Mouse (Mus musculus): ENCODE measurements around the gene Rexo5. TPM values are rescaled to one million over a fixed set of nuclear protein-coding genes. Genes with fewer than 3 reads are reported as not detected.
A peak's percentile ranks its signal among the peaks of the same experiment; 100 is the strongest.

The Rexo5 gene
- 15.8 and 17.2 TPM in 2 replicates for polyA plus RNA-seq (2015; fragmentation: Nextera tagmentation; extraction: Ambion mirVana)

DNA sequence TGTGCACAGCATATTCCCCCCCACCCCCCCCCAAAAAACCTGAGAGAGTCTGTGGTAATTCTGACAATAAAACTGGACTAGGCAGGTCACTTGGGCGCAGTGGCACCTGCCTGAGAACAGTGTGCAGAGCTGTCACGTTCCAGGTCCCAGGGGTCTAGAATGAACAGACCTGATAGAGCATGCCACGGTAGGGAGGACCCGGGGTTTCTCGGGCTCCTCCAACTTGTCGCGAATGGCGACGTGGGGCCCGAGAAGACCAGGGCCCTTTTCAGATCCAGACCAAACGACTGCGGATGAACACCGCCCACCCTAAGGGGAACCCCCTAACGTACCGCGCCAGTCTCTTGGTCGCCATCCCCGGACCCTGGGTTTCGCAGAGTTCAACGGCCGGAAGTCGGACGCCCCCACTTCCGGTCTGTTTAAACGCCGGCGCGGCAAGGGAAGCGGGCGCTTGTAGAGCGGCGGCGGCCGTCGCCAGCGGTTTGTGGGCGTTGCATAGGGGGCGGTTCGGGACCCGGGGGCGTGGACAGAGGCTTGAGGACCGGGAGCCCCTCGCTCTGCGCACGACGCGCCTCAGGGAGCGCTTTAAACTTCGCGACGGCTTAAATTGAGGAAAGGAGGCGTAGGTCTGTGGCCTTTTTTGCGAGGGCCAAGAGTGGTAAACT is at the start of gene Rexo5, which contains the start of gene Eri2:
Gene Rexo5, plus strand, starts transcription at position 421 of the 665 bp plus-strand sequence.
Gene Eri2, minus strand, starts transcription at position 473 of the 665 bp plus-strand sequence.
- Histone ChIP-seq H3K4me2 (ENCODE audit: low read depth, low read length) (peak within 1 kb of the TSS; percentile 72), H3K4me3 (ENCODE audit: low read length) (peak within 1 kb of the TSS; percentile 77), H3K36me3 (ENCODE audit: control insufficient read depth, insufficient read depth, low read length) (no peaks in the 10 kb centered on the region), H3K27ac (ENCODE audit: low read length) (peak within 1 kb of the TSS; percentile 80), H3K4me1 (ENCODE audit: control insufficient read depth, insufficient read depth, low read length) (peaks cover 3% of the 10 kb centered on the region), H3K27me3 (replicated peaks; ENCODE audit: control insufficient read depth, insufficient read depth, low read length) (no peaks in the 10 kb centered on the region), H3K9me3 (ENCODE audit: control insufficient read depth, low read length) (no peaks in the 10 kb centered on the region), H3K9ac (ENCODE audit: low read depth, low read length) (peak within 1 kb of the TSS; percentile 84)
- WGBS, result under 1% methylated on average over 53 of the region's 53 CpGs
- ATAC-seq, result peak; percentile 100

DNA sequence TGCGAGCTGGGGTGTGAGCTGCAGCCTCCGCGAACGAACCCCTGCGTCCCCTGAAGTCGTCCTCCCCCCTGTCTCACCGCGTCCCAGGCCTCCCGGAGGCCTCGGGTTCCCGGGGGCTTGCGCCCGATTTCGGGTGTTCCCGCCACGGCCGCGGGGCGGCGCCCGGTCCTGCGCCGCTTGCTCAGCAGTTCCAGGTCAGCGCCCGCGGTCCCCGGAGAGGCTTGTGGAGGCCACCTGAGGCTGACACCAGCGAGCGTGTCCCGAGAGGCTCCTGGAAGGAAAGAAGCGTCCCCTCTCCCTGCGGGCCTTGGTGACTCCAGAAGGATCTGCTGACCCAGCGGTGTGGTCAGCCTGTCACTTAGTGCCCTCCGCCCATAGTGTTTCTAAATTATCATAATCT is 49.5 kb upstream of the Rexo5 start:
- Histone ChIP-seq H3K4me3 (ENCODE audit: low read length) (peak overlapping the region; percentile 20), H3K27ac (ENCODE audit: low read length) (no peak overlapping the region), H3K27me3 (replicated peaks; ENCODE audit: control insufficient read depth, insufficient read depth, low read length) (no peaks in the 10 kb centered on the region), H3K4me2 (ENCODE audit: low read depth, low read length) (peak overlapping the region; percentile 32), H3K36me3 (ENCODE audit: control insufficient read depth, insufficient read depth, low read length) (no peaks in the 10 kb centered on the region), H3K4me1 (ENCODE audit: control insufficient read depth, insufficient read depth, low read length) (peaks cover 5% of the 10 kb centered on the region; the same call in 1 of the 2 replicates), H3K9ac (ENCODE audit: low read depth, low read length) (peak overlapping the region; percentile 35; the same call in 1 of the 2 replicates), H3K9me3 (ENCODE audit: control insufficient read depth, low read length) (no peaks in the 10 kb centered on the region)
- peak; percentile 64 for ATAC-seq
- 9% methylated on average over 34 of the region's 34 CpGs for WGBS

DNA sequence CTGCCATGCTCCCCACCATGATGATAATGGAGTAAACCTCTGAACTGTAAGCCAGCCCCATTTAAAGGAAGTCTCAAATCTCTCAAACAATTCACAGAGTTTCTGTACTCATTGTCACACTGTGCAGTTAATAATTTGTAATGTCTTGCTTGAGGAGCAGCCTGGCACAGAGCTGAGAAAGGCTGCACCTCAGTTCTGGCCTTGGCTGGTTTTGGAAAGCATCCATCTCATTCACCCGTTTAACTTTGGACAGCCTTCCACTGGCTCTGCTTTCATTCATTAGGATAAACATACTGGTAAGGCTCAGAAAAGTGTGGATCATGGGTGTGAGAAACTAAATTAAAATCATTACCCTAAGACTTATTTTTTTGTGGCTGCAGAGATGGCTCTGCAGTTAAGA is 47.9 kb upstream of the Rexo5 start:
- 66% methylated on average over 1 of the region's 1 CpGs for WGBS
- Histone ChIP-seq H3K4me1 (ENCODE audit: control insufficient read depth, insufficient read depth, low read length) (peaks cover 5% of the 10 kb centered on the region; the same call in 1 of the 2 replicates), H3K27ac (ENCODE audit: low read length) (no peak overlapping the region)

DNA sequence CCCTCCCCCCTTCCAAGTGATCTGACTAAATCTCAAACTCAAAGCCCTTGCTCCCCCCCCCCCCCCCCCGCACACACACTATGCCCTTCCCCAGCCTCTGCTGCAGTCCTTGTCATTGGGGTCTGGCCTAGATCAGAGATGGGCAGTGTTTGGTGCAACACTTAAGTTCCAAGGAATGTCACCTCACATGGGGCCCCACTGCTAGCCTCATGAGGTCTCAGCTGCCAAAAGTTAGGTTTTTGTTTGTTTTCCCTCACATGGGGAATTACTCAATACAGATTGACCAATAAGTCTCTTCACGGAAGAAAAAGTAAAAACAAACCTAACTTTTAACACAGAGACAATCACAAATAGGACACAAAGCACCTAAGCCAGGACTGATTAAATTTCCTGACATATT is 45.0 kb upstream of the Rexo5 start:
- no peak for ATAC-seq

More for the DNA sequence above, 47.9 kb upstream of the Rexo5 start:
- no peak for ATAC-seq
- no peak overlapping the region for H3K9ac ChIP-seq (ENCODE audit: low read depth, low read length)
- no peaks in the 10 kb centered on the region for H3K9me3 ChIP-seq (ENCODE audit: control insufficient read depth, low read length)
- H3K4me2 ChIP-seq (ENCODE audit: low read depth, low read length), result no peak overlapping the region
- H3K4me3 ChIP-seq (ENCODE audit: low read length), result no peak overlapping the region
- H3K27me3 ChIP-seq (replicated peaks; ENCODE audit: control insufficient read depth, insufficient read depth, low read length), result no peaks in the 10 kb centered on the region
- no peaks in the 10 kb centered on the region for H3K36me3 ChIP-seq (ENCODE audit: control insufficient read depth, insufficient read depth, low read length)

DNA sequence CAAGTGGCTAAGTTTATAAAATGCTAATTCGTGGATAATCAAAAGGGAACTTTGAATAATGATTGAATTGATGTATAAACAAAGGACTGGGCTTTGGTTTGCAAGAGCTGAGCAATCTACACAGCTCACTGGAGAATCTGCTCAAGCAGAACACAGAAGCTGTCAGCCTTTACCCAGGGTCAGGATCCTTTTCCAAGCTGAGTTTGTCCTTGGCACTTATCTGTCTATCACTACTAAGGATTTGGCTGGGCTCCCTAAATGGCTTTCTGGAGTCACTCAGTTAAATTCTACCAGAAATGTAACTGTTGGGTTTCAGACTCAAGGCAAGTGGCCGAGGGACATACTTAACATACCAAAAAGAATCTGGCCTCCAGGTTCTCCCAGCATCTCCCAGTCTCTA is 43.9 kb upstream of the Rexo5 start:
- Histone ChIP-seq H3K9ac (ENCODE audit: low read depth, low read length) (no peak overlapping the region), H3K27me3 (replicated peaks; ENCODE audit: control insufficient read depth, insufficient read depth, low read length) (no peaks in the 10 kb centered on the region), H3K27ac (ENCODE audit: low read length) (no peak overlapping the region), H3K9me3 (ENCODE audit: control insufficient read depth, low read length) (no peaks in the 10 kb centered on the region), H3K4me1 (ENCODE audit: control insufficient read depth, insufficient read depth, low read length) (no peaks in the 10 kb centered on the region), H3K4me2 (ENCODE audit: low read depth, low read length) (no peak overlapping the region), H3K4me3 (ENCODE audit: low read length) (no peak overlapping the region), H3K36me3 (ENCODE audit: control insufficient read depth, insufficient read depth, low read length) (no peaks in the 10 kb centered on the region)
- 61% methylated on average over 2 of the region's 2 CpGs for WGBS
- ATAC-seq, result no peak

More for the DNA sequence above, 45.0 kb upstream of the Rexo5 start:
- Histone ChIP-seq H3K27ac (ENCODE audit: low read length) (no peak overlapping the region), H3K4me1 (ENCODE audit: control insufficient read depth, insufficient read depth, low read length) (peaks cover 5% of the 10 kb centered on the region; the same call in 1 of the 2 replicates), H3K36me3 (ENCODE audit: control insufficient read depth, insufficient read depth, low read length) (no peaks in the 10 kb centered on the region), H3K4me2 (ENCODE audit: low read depth, low read length) (no peak overlapping the region), H3K4me3 (ENCODE audit: low read length) (no peak overlapping the region), H3K27me3 (replicated peaks; ENCODE audit: control insufficient read depth, insufficient read depth, low read length) (no peaks in the 10 kb centered on the region), H3K9me3 (ENCODE audit: control insufficient read depth, low read length) (no peaks in the 10 kb centered on the region), H3K9ac (ENCODE audit: low read depth, low read length) (no peak overlapping the region)
- 61% methylated on average over 1 of the region's 2 CpGs for WGBS

DNA sequence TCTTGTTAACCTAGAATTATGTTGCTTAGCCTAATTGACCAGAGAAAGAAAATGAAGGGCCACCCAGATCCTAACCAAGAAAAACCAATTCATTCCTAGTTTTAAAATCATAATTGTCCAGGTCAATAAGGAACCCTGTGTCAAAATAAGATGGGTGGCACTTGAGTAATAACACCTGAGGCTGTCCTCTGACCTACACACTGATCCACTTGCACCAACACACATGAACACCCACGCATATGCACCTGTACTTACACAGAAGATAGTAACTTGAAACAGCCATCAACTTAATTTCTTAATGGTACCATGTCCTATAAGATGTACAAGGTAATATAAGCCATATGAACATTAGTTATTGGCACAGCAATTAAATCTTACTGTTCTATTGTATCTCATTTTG is 40.1 kb upstream of the Rexo5 start:
- Histone ChIP-seq H3K27me3 (replicated peaks; ENCODE audit: control insufficient read depth, insufficient read depth, low read length) (no peaks in the 10 kb centered on the region), H3K9me3 (ENCODE audit: control insufficient read depth, low read length) (no peaks in the 10 kb centered on the region), H3K36me3 (ENCODE audit: control insufficient read depth, insufficient read depth, low read length) (no peaks in the 10 kb centered on the region), H3K27ac (ENCODE audit: low read length) (no peak overlapping the region), H3K4me1 (ENCODE audit: control insufficient read depth, insufficient read depth, low read length) (no peaks in the 10 kb centered on the region), H3K4me3 (ENCODE audit: low read length) (no peak overlapping the region), H3K4me2 (ENCODE audit: low read depth, low read length) (no peak overlapping the region), H3K9ac (ENCODE audit: low read depth, low read length) (no peak overlapping the region)
- ATAC-seq, result no peak
- 80% methylated on average over 1 of the region's 1 CpGs for WGBS

DNA sequence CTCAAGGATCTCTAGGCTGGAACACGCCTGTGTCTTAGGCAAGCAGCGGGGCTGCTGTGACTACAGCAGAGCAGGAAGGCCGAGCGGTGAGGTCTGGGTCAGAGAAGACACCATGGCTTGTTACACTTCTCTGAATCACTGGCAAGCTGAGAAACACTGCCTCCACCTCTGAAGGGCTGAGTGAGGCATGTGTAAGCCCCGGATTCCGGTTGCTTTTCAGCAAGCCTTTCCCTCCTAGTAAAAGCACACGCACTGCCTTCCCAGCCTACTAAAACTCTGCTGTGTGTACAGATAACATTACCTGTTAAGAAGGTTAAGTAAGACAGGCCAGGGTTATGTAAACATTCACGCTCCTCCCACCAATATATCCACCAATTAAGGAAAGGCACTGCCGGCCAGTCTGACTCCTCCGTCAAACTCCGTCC is 33.3 kb upstream of the Rexo5 start, which contains the start of gene Acsm3:
Gene Acsm3, plus strand, starts transcription at position 397 of the 425 bp plus-strand sequence.
- Histone ChIP-seq H3K27ac (ENCODE audit: low read length) (peak within 1 kb of the TSS; percentile 54), H3K27me3 (replicated peaks; ENCODE audit: control insufficient read depth, insufficient read depth, low read length) (no peaks in the 10 kb centered on the region), H3K4me3 (ENCODE audit: low read length) (peak within 1 kb of the TSS; percentile 19), H3K36me3 (ENCODE audit: control insufficient read depth, insufficient read depth, low read length) (no peaks in the 10 kb centered on the region), H3K9me3 (ENCODE audit: control insufficient read depth, low read length) (no peaks in the 10 kb centered on the region), H3K9ac (ENCODE audit: low read depth, low read length) (peak within 1 kb of the TSS; percentile 49), H3K4me1 (ENCODE audit: control insufficient read depth, insufficient read depth, low read length) (peaks cover 5% of the 10 kb centered on the region; the same call in 1 of the 2 replicates), H3K4me2 (ENCODE audit: low read depth, low read length) (peak within 1 kb of the TSS; percentile 44)
- ATAC-seq, result peak; percentile 90
- WGBS, result 33% methylated on average over 11 of the region's 11 CpGs

DNA sequence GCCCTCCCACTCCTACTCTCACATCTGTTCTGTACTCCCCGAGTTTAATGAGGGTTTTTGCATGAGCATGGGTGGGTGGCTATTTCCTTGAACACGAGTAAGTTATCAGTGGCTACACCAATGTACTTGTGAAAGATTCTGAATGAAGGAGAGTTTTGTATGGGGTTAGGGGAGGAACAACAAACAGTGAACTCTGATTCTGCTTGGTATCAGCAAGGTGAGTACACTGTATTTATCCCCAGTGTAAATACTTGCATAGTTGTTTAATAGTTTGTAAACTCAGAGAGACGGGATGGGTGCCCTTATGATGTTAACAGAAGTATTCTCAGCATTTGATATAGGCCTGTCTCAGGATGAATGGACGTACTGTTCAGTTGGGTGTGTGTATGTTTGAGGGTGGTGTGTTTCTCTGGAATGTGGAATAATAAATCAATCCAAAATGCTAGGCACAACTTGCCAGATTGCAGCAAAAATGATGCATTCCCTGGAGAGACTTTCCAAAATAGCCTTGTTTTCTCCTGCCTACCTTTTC is 31.6 kb upstream of the Rexo5 start:
- no peak overlapping the region for H3K27ac ChIP-seq (ENCODE audit: low read length)
- H3K27me3 ChIP-seq (replicated peaks; ENCODE audit: control insufficient read depth, insufficient read depth, low read length), result no peaks in the 10 kb centered on the region
- no peak overlapping the region for H3K9ac ChIP-seq (ENCODE audit: low read depth, low read length)
- H3K36me3 ChIP-seq (ENCODE audit: control insufficient read depth, insufficient read depth, low read length), result no peaks in the 10 kb centered on the region
- no peak overlapping the region for H3K4me3 ChIP-seq (ENCODE audit: low read length)
- WGBS, result 30% methylated on average over 4 of the region's 4 CpGs
- no peak for ATAC-seq
- H3K4me1 ChIP-seq (ENCODE audit: control insufficient read depth, insufficient read depth, low read length), result peaks cover 9% of the 10 kb centered on the region; the same call in 1 of the 2 replicates
- no peak overlapping the region for H3K4me2 ChIP-seq (ENCODE audit: low read depth, low read length)
- no peaks in the 10 kb centered on the region for H3K9me3 ChIP-seq (ENCODE audit: control insufficient read depth, low read length)

DNA sequence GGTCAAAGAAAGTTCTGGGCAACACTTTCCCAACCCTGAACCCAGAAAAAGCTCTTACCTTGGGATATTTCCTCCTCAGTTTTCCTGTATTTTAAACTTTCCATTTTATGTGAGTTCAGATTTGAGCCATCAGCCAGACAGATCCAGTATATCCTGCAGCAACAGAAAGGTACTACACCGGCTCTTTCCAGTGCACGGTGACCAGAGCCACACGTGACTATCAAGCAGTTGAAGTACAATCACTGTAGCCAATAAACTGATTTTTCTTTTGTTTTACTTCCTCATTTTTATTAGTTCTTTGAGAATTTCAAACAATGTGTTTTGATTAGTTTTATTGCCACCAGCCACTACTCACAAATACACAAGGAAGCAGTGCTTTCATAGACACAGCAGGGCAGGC is 29.4 kb upstream of the Rexo5 start:
- WGBS, result 73% methylated on average over 3 of the region's 3 CpGs
- peak; percentile 80 for ATAC-seq
- Histone ChIP-seq H3K27me3 (replicated peaks; ENCODE audit: control insufficient read depth, insufficient read depth, low read length) (no peaks in the 10 kb centered on the region), H3K9ac (ENCODE audit: low read depth, low read length) (no peak overlapping the region), H3K36me3 (ENCODE audit: control insufficient read depth, insufficient read depth, low read length) (no peaks in the 10 kb centered on the region), H3K27ac (ENCODE audit: low read length) (peak overlapping the region; percentile 46), H3K4me3 (ENCODE audit: low read length) (no peak overlapping the region), H3K4me2 (ENCODE audit: low read depth, low read length) (no peak overlapping the region), H3K4me1 (ENCODE audit: control insufficient read depth, insufficient read depth, low read length) (peaks cover 9% of the 10 kb centered on the region; the same call in 1 of the 2 replicates), H3K9me3 (ENCODE audit: control insufficient read depth, low read length) (no peaks in the 10 kb centered on the region)

All from intestine, embryonic 16.5 days (tissue).